Mouse (Mus musculus) midbrain, embryonic 14.5 days (tissue): ENCODE results near the gene Thoc6. TPM values are rescaled to one million over a fixed set of nuclear protein-coding genes. Genes with fewer than 3 reads are reported as not detected.

Experiments used
- ATAC-seq: fragments of 200-750 bp; cut with Nextera tagmentation; 2 replicates; pipeline ENCODE4 v1.8.0; 2017; ENCODE audit warnings: moderate number of reproducible peaks, moderate library complexity; ENCODE audit not compliant: low FRiP score, low TSS enrichment
- DNase-seq: peaks from one replicate; pipeline ENCODE4 v3.0.0-alpha.2; 2015
- H3K27ac ChIP-seq: fragments of 300-500 bp; sonication (generic); replicated peaks from 2 replicates; pipeline ENCODE4 v1.5.1; 2014; ENCODE audit warnings: mild to moderate bottlenecking, low read depth, low read length, moderate library complexity
- H3K27me3 ChIP-seq: fragments of 300-500 bp; sonication (generic); 2 replicates; pipeline ENCODE4 v1.6.1; 2014; ENCODE audit warnings: low read length, control low read depth, mixed read lengths; ENCODE audit not compliant: control insufficient read depth, insufficient read depth
- H3K36me3 ChIP-seq: fragments of 300-500 bp; sonication (generic); 2 replicates; pipeline ENCODE4 v1.6.1; 2014; ENCODE audit warnings: low read length, control low read depth; ENCODE audit not compliant: control insufficient read depth, insufficient read depth
- H3K4me1 ChIP-seq: fragments of 300-500 bp; sonication (generic); 2 replicates; pipeline ENCODE4 v1.6.1; 2014; ENCODE audit warnings: mild to moderate bottlenecking, antibody characterized with exemption, low read length, control low read depth; ENCODE audit not compliant: control insufficient read depth, insufficient read depth
- H3K4me2 ChIP-seq: fragments of 300-500 bp; sonication (generic); 2 replicates; pipeline ENCODE4 v1.6.1; 2014; ENCODE audit warnings: mild to moderate bottlenecking, low read length, moderate library complexity
- H3K4me3 ChIP-seq: fragments of 300-500 bp; sonication (generic); replicated peaks from 2 replicates; pipeline ENCODE4 v1.5.1; 2014; ENCODE audit warnings: low read depth, low read length
- H3K9ac ChIP-seq: fragments of 300-500 bp; sonication (generic); replicated peaks from 2 replicates; pipeline ENCODE4 v1.6.1; 2014; ENCODE audit warnings: mild to moderate bottlenecking, low read length, moderate library complexity
- H3K9me3 ChIP-seq: fragments of 300-500 bp; sonication (generic); 2 replicates; pipeline ENCODE4 v1.6.1; 2016; ENCODE audit warnings: low read length, control low read depth, mixed read lengths; ENCODE audit not compliant: control insufficient read depth
- WGBS: fragments of 180-500 bp; shearing (Covaris S2); extraction: QIAGEN DNeasy Blood & Tissue Kit; methylation state at CpG from one replicate; pipeline ENCODE4 v1.1.7; 2014; 5-methylcytosine and 5-hydroxymethylcytosine counted together
- polyA plus RNA-seq: library from polyadenylated mRNA; unstranded; fragments of >200 nt; fragmentation: Nextera tagmentation; extraction: Ambion mirVana; gene quantifications from 2 replicates; pipeline ENCODE4 v1.2.1, GENCODE M21; 2014

The Thoc6 gene
- polyA plus RNA-seq, 1 experiment from 2014 or later: 43.9 TPM

- Histone ChIP-seq H3K36me3 (no peaks in the 10 kb centered on the region), H3K4me1 (peaks cover 11% of the 10 kb centered on the region), H3K4me2 (no peak overlapping the region), H3K4me3 (no peak overlapping the region), H3K9ac (no peak overlapping the region), H3K27me3 (peaks cover 51% of the 10 kb centered on the region), H3K27ac (no peak overlapping the region), H3K9me3 (no peaks in the 10 kb centered on the region)
- no peak for DNase-seq
- 71% methylated on average over 4 of the region's 4 CpGs for WGBS
- no peak for ATAC-seq
Measured at GRCm38 (mm10) chr17:23682092-23682491, 8.4 kb upstream of the Thoc6 start.

- no peak overlapping the region for H3K27ac ChIP-seq
- H3K4me2 ChIP-seq: no peak overlapping the region
- peaks cover 59% of the 10 kb centered on the region for H3K27me3 ChIP-seq
- H3K4me3 ChIP-seq: no peak overlapping the region
- no peaks in the 10 kb centered on the region for H3K9me3 ChIP-seq
- 80% methylated on average over 10 of the region's 10 CpGs for WGBS
- peaks cover 21% of the 10 kb centered on the region for H3K4me1 ChIP-seq
- ATAC-seq (no peak), DNase-seq (no peak)
- no peaks in the 10 kb centered on the region for H3K36me3 ChIP-seq
- no peak overlapping the region for H3K9ac ChIP-seq
Measured at GRCm38 (mm10) chr17:23681086-23681485, 7.4 kb upstream of the Thoc6 start.

DNA sequence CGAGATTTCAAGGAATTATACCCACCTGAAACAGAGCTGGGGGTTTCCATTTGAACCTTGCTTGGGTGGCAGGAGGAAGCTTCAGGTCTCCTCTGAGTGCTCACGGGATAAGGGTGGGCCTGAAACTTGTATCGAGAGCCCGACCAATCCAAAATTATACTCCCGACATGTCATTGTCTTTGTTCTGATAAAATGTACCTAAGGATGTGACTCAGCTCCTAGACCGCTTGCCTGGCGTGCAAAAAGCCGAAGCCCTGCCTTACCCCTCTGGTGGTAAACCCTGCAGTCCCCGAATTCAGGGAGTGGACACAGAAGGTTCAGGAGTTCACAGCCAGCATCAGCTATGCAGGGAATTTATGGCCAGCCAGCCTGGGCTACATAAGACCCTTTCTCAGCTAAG is 6.7 kb upstream of the Thoc6 start:
- H3K27me3 ChIP-seq: peaks cover 67% of the 10 kb centered on the region
- no peak overlapping the region for H3K27ac ChIP-seq
- DNase-seq (no peak), ATAC-seq (no peak)
- H3K4me2 ChIP-seq: no peak overlapping the region
- H3K9me3 ChIP-seq: no peaks in the 10 kb centered on the region
- H3K9ac ChIP-seq: no peak overlapping the region
- WGBS: 79% methylated on average over 9 of the region's 9 CpGs
- no peak overlapping the region for H3K4me3 ChIP-seq
- H3K36me3 ChIP-seq: no peaks in the 10 kb centered on the region
- H3K4me1 ChIP-seq: peaks cover 21% of the 10 kb centered on the region

GRCm38 (mm10) chr17:23679127-23679835 is 5.6 kb upstream of the Thoc6 start, which contains the start of gene Cldn6:
Gene Cldn6, plus strand, starts transcription at chr17:23679249.
- no peak for ATAC-seq
- H3K4me2 ChIP-seq: peak within 1 kb of the TSS; percentile 34
- H3K27ac ChIP-seq: no peak within 1 kb of the TSS
- 0 out of 2 replicates have a peak within 1 kb of the TSS, but pooled peaks have one; percentile 5 for H3K4me3 ChIP-seq
- H3K27me3 ChIP-seq: peaks cover 70% of the 10 kb centered on the region
- H3K9me3 ChIP-seq: no peaks in the 10 kb centered on the region
- no peak for DNase-seq
- no peak within 1 kb of the TSS for H3K9ac ChIP-seq
- H3K36me3 ChIP-seq: no peaks in the 10 kb centered on the region
- H3K4me1 ChIP-seq: peaks cover 26% of the 10 kb centered on the region
- WGBS: 2% methylated on average over 38 of the region's 38 CpGs

GRCm38 (mm10) chr17:23677236-23677679 is 3.6 kb upstream of the Thoc6 start, which contains the start of gene Tnfrsf12a:
Gene Tnfrsf12a, minus strand, starts transcription at chr17:23677468.
- H3K27ac ChIP-seq: no peak within 1 kb of the TSS
- peak within 1 kb of the TSS; percentile 89 for H3K4me2 ChIP-seq
- DNase-seq (peak; percentile 89), ATAC-seq (peak; percentile 25; the same call in 1 of the 2 replicates)
- peak within 1 kb of the TSS; percentile 39 for H3K9ac ChIP-seq
- H3K4me3 ChIP-seq: peak within 1 kb of the TSS; percentile 45
- no peaks in the 10 kb centered on the region for H3K9me3 ChIP-seq
- H3K27me3 ChIP-seq: peaks cover 54% of the 10 kb centered on the region
- WGBS: under 1% methylated on average over 34 of the region's 34 CpGs
- no peaks in the 10 kb centered on the region for H3K36me3 ChIP-seq
- H3K4me1 ChIP-seq: peaks cover 32% of the 10 kb centered on the region

DNA sequence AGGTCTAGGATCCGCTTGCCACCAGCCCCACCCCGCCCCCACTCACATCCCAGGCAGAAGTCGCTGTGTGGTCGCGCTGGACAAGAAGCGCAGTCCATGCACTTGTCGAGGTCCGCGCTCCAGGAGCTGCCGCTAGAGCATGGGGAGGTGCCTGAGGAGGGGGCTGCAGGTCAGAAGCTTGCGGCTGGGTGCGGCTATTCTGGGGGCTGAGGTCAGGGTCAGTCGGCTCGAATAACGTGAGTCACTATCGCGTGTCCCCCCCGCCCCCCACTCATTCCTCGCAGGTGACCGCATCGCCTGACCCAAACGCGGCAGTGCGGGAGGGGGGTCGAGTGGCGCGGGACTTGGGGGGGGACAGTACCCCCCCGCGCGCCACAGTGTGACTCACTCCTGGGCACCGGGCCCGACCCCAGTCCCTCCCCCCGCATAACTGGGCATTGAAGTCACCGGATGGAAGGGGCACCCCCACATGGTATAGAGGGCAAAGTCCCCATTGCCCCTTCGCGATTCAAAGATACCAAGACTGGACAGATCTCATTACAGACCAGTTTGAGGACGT is 2.9 kb upstream of the Thoc6 start:
- H3K4me1 ChIP-seq: peaks cover 32% of the 10 kb centered on the region
- H3K27me3 ChIP-seq: peaks cover 53% of the 10 kb centered on the region

DNA sequence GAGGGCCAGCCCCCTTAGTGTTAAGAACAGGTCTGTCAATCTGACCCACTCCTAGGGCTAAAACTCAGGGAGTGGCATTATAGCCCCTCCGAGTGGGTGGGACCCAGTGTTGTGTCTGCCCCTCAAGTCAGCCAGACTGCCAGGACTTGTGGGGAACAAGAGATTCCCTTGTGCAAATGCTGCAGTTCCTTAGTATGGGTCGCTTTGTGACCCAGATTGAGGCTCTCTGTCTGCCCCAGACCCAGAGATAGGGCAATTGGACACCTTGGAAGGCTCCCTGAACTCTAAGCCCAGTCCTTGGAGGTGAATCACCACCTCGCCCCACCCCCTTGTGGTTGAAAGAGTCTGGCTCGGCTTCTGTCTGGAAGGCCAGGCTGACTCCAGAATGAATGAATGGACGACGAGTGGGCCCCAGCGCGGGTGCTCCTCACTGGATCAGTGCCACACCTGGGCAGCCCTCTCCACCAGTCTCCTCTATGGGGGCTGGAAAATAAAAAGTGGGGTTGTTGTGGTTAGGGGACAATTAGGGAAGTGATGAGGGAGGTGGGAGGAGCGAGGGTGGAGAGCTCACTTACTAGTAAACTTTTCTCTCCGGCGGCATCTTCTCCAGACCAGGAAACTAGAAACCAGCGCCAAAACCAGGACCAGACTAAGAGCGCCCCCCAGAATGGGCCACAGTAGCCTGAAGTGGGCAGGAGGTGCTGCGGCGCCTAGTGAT is 2.0 kb upstream of the Thoc6 start:
- WGBS: 13% methylated on average over 15 of the region's 15 CpGs
- Histone ChIP-seq H3K4me3 (0 out of 2 replicates have a peak overlapping the region, but pooled peaks have one; percentile 45), H3K36me3 (no peaks in the 10 kb centered on the region), H3K9me3 (no peaks in the 10 kb centered on the region), H3K4me2 (peak overlapping the region; percentile 89), H3K27me3 (peaks cover 45% of the 10 kb centered on the region), H3K4me1 (peaks cover 32% of the 10 kb centered on the region), H3K27ac (no peak overlapping the region), H3K9ac (no peak overlapping the region)
- no peak for ATAC-seq
- no peak for DNase-seq

More for the DNA sequence above, 2.9 kb upstream of the Thoc6 start:
- ATAC-seq (no peak), DNase-seq (peak; percentile 38)
- H3K4me3 ChIP-seq: peak overlapping the region; percentile 45
- H3K9me3 ChIP-seq: no peaks in the 10 kb centered on the region
- no peaks in the 10 kb centered on the region for H3K36me3 ChIP-seq
- H3K9ac ChIP-seq: peak overlapping the region; percentile 39
- no peak overlapping the region for H3K27ac ChIP-seq
- peak overlapping the region; percentile 89 for H3K4me2 ChIP-seq
- 1% methylated on average over 37 of the region's 37 CpGs for WGBS

GRCm38 (mm10) chr17:23675127-23675526 is 1.4 kb upstream of the Thoc6 start:
- no peak overlapping the region for H3K4me3 ChIP-seq
- H3K27me3 ChIP-seq: peaks cover 39% of the 10 kb centered on the region
- H3K9me3 ChIP-seq: no peaks in the 10 kb centered on the region
- 47% methylated on average over 5 of the region's 5 CpGs for WGBS
- peaks cover 32% of the 10 kb centered on the region for H3K4me1 ChIP-seq
- ATAC-seq (no peak), DNase-seq (no peak)
- no peak overlapping the region for H3K27ac ChIP-seq
- H3K36me3 ChIP-seq: peaks cover 4% of the 10 kb centered on the region; the same call in 1 of the 2 replicates
- no peak overlapping the region for H3K9ac ChIP-seq
- peak overlapping the region; percentile 79 for H3K4me2 ChIP-seq
